Mouse (Mus musculus) forebrain, embryonic 10.5 days (tissue): ENCODE results near the gene Dab1. TPM values are rescaled to one million over a fixed set of nuclear protein-coding genes. Genes with fewer than 3 reads are reported as not detected.

Source experiments
- DNase-seq: peaks from one replicate; pipeline ENCODE4 v3.0.0-alpha.2; 2017; ENCODE audit warnings: low spot score; ENCODE audit errors: extremely low spot score
- H3K27ac ChIP-seq: fragments of 300-500 bp; sonication (generic); 2 replicates; pipeline ENCODE4 v1.5.1; 2016; ENCODE audit warnings: mild to moderate bottlenecking
- H3K27me3 ChIP-seq: fragments of 300-500 bp; sonication (generic); 2 replicates; pipeline ENCODE4 v1.6.1; 2016; ENCODE audit warnings: mild to moderate bottlenecking; ENCODE audit not compliant: poor library complexity, severe bottlenecking
- H3K36me3 ChIP-seq: fragments of 300-500 bp; sonication (generic); replicated peaks from 2 replicates; pipeline ENCODE4 v1.6.1; 2016; ENCODE audit warnings: mild to moderate bottlenecking, moderate library complexity
- H3K4me1 ChIP-seq: fragments of 300-500 bp; sonication (generic); 2 replicates; pipeline ENCODE4 v1.6.1; 2016
- H3K4me3 ChIP-seq: fragments of 300-500 bp; sonication (generic); 2 replicates; pipeline ENCODE4 v1.5.1; 2016; ENCODE audit warnings: mild to moderate bottlenecking, moderate library complexity
- H3K9me3 ChIP-seq: fragments of 300-500 bp; sonication (generic); 2 replicates; pipeline ENCODE4 v1.6.1; 2016; ENCODE audit warnings: mild to moderate bottlenecking, moderate library complexity
- WGBS: fragments of 180-500 bp; shearing (Covaris S2); methylation state at CpG from one replicate; pipeline ENCODE4 v1.1.7; 2016; 5-methylcytosine and 5-hydroxymethylcytosine counted together
- polyA plus RNA-seq: library from polyadenylated mRNA; unstranded; fragments of >200 nt; fragmentation: Nextera tagmentation; extraction: Ambion mirVana; gene quantifications from 2 replicates; pipeline ENCODE4 v1.2.1, GENCODE M21; 2016

Dab1 gene
- polyA plus RNA-seq, 1 experiment from 2014 or later, result 26.4 TPM

- Histone ChIP-seq H3K4me1 (peaks cover 38% of the 10 kb centered on the region), H3K27me3 (no peaks in the 10 kb centered on the region), H3K9me3 (no peaks in the 10 kb centered on the region), H3K36me3 (no peaks in the 10 kb centered on the region), H3K27ac (no peak overlapping the region), H3K4me3 (no peak overlapping the region)
- no peak for DNase-seq
- 78% methylated on average over 7 of the region's 7 CpGs for WGBS
These were observed 844.6 kb downstream of the Dab1 start for GRCm38 (mm10) chr4:104463781-104464170.

- WGBS, result 84% methylated on average over 1 of the region's 1 CpGs
- H3K27me3 ChIP-seq, result no peaks in the 10 kb centered on the region
These were observed 846.4 kb downstream of the Dab1 start for GRCm38 (mm10) chr4:104465594-104465993.

GRCm38 (mm10) chr4:104468666-104469065 is 849.5 kb downstream of the Dab1 start:
- Histone ChIP-seq H3K4me1 (peaks cover 39% of the 10 kb centered on the region), H3K4me3 (no peak overlapping the region), H3K36me3 (no peaks in the 10 kb centered on the region), H3K27me3 (no peaks in the 10 kb centered on the region), H3K9me3 (no peaks in the 10 kb centered on the region), H3K27ac (no peak overlapping the region)
- DNase-seq, result no peak
- WGBS, result 86% methylated on average over 3 of the region's 3 CpGs

More at GRCm38 (mm10) chr4:104465594-104465993, 846.4 kb downstream of the Dab1 start:
- H3K27ac ChIP-seq, result no peak overlapping the region
- H3K4me3 ChIP-seq, result no peak overlapping the region
- peaks cover 40% of the 10 kb centered on the region for H3K4me1 ChIP-seq
- H3K36me3 ChIP-seq, result no peaks in the 10 kb centered on the region
- no peaks in the 10 kb centered on the region for H3K9me3 ChIP-seq
- no peak for DNase-seq

- WGBS, result 74% methylated on average over 4 of the region's 4 CpGs
- H3K4me1 ChIP-seq, result peaks cover 14% of the 10 kb centered on the region
- H3K36me3 ChIP-seq, result no peaks in the 10 kb centered on the region
- H3K9me3 ChIP-seq, result no peaks in the 10 kb centered on the region
- no peak for DNase-seq
- no peaks in the 10 kb centered on the region for H3K27me3 ChIP-seq
- no peak overlapping the region for H3K4me3 ChIP-seq
- H3K27ac ChIP-seq, result peak overlapping the region; percentile 11; the same call in 1 of the 2 replicates
These were observed 853.8 kb downstream of the Dab1 start for GRCm38 (mm10) chr4:104472915-104473314.

GRCm38 (mm10) chr4:104476841-104477240 is 857.7 kb downstream of the Dab1 start:
- 95% methylated on average over 7 of the region's 7 CpGs for WGBS
- Histone ChIP-seq H3K27me3 (no peaks in the 10 kb centered on the region), H3K4me1 (peaks cover 18% of the 10 kb centered on the region), H3K9me3 (no peaks in the 10 kb centered on the region), H3K36me3 (no peaks in the 10 kb centered on the region), H3K4me3 (no peak overlapping the region), H3K27ac (no peak overlapping the region)
- DNase-seq, result no peak

- Histone ChIP-seq H3K36me3 (no peaks in the 10 kb centered on the region), H3K27me3 (no peaks in the 10 kb centered on the region), H3K9me3 (no peaks in the 10 kb centered on the region), H3K27ac (no peak overlapping the region), H3K4me3 (no peak overlapping the region), H3K4me1 (no peaks in the 10 kb centered on the region)
- no peak for DNase-seq
- WGBS, result 93% methylated on average over 1 of the region's 1 CpGs
These were observed 864.8 kb downstream of the Dab1 start for GRCm38 (mm10) chr4:104483948-104484347.

GRCm38 (mm10) chr4:104497221-104497620 is 878.1 kb downstream of the Dab1 start:
- Histone ChIP-seq H3K4me3 (0 out of 2 replicates have a peak overlapping the region, but pooled peaks have one; percentile 3), H3K27ac (peak overlapping the region; percentile 80), H3K9me3 (no peaks in the 10 kb centered on the region), H3K27me3 (peaks cover 50% of the 10 kb centered on the region), H3K36me3 (no peaks in the 10 kb centered on the region), H3K4me1 (peaks cover 70% of the 10 kb centered on the region)
- DNase-seq, result peak; percentile 26
- 20% methylated on average over 1 of the region's 1 CpGs for WGBS

GRCm38 (mm10) chr4:104500112-104500511 is 881.0 kb downstream of the Dab1 start:
- WGBS, result 82% methylated on average over 2 of the region's 2 CpGs
- DNase-seq, result no peak
- Histone ChIP-seq H3K36me3 (no peaks in the 10 kb centered on the region), H3K9me3 (no peaks in the 10 kb centered on the region), H3K4me1 (peaks cover 67% of the 10 kb centered on the region), H3K27ac (no peak overlapping the region), H3K4me3 (no peak overlapping the region), H3K27me3 (peaks cover 65% of the 10 kb centered on the region)

GRCm38 (mm10) chr4:104500646-104501045 is 881.5 kb downstream of the Dab1 start:
- Histone ChIP-seq H3K4me3 (no peak overlapping the region), H3K27ac (no peak overlapping the region), H3K27me3 (peaks cover 65% of the 10 kb centered on the region), H3K9me3 (no peaks in the 10 kb centered on the region), H3K36me3 (no peaks in the 10 kb centered on the region), H3K4me1 (peaks cover 65% of the 10 kb centered on the region)
- no peak for DNase-seq
- WGBS, result 64% methylated on average over 4 of the region's 4 CpGs

GRCm38 (mm10) chr4:104501245-104501644 is 882.1 kb downstream of the Dab1 start:
- no peak overlapping the region for H3K4me3 ChIP-seq
- DNase-seq, result no peak
- no peaks in the 10 kb centered on the region for H3K9me3 ChIP-seq
- H3K36me3 ChIP-seq, result no peaks in the 10 kb centered on the region
- no peak overlapping the region for H3K27ac ChIP-seq
- H3K4me1 ChIP-seq, result peaks cover 59% of the 10 kb centered on the region
- 82% methylated on average over 4 of the region's 4 CpGs for WGBS
- H3K27me3 ChIP-seq, result peaks cover 65% of the 10 kb centered on the region

GRCm38 (mm10) chr4:104504916-104505315 is 885.8 kb downstream of the Dab1 start:
- Histone ChIP-seq H3K4me3 (no peak overlapping the region), H3K4me1 (peaks cover 46% of the 10 kb centered on the region), H3K27ac (no peak overlapping the region), H3K9me3 (no peaks in the 10 kb centered on the region), H3K27me3 (peaks cover 49% of the 10 kb centered on the region), H3K36me3 (no peaks in the 10 kb centered on the region)
- no peak for DNase-seq

- no peak overlapping the region for H3K4me3 ChIP-seq
- 70% methylated on average over 5 of the region's 5 CpGs for WGBS
- H3K9me3 ChIP-seq, result no peaks in the 10 kb centered on the region
- peaks cover 25% of the 10 kb centered on the region for H3K27me3 ChIP-seq
- DNase-seq, result no peak
- H3K4me1 ChIP-seq, result peaks cover 43% of the 10 kb centered on the region
- peak overlapping the region; percentile 35; the same call in 1 of the 2 replicates for H3K27ac ChIP-seq
- H3K36me3 ChIP-seq, result no peaks in the 10 kb centered on the region
These were observed 890.2 kb downstream of the Dab1 start for GRCm38 (mm10) chr4:104509230-104509985.

GRCm38 (mm10) chr4:104511855-104512254 is 892.7 kb downstream of the Dab1 start:
- no peak overlapping the region for H3K4me3 ChIP-seq
- H3K27me3 ChIP-seq, result peaks cover 12% of the 10 kb centered on the region; the same call in 1 of the 2 replicates
- no peaks in the 10 kb centered on the region for H3K36me3 ChIP-seq
- H3K4me1 ChIP-seq, result peaks cover 49% of the 10 kb centered on the region
- no peaks in the 10 kb centered on the region for H3K9me3 ChIP-seq
- no peak for DNase-seq
- 91% methylated on average over 6 of the region's 6 CpGs for WGBS
- H3K27ac ChIP-seq, result no peak overlapping the region
